Mouse (Mus musculus): ENCODE results near the gene Plin5. TPM values are rescaled to one million over a fixed set of nuclear protein-coding genes. Genes with fewer than 3 reads are reported as not detected.

The Plin5 gene
- total RNA-seq, 1 experiment = 1.4 TPM

DNA sequence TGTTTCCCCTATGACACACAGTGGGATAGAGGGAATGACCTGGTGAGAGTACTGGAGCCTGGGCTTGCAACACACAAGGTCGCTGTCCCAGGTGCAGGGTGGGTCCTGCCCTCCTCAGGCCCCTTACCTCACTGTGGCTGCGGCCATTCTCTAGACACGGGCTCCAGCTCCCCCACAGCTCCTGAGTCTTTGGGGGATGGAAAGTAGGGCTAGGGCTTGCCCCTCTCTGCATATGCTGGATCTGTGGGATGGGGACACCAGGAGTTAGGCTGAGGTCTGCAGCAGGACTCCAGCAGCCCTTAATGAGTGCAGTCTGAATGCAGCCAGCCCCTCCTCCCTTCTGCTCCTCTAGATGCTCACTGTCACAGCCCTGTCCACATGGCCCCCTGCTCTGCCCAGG is 4.7 kb downstream of the Plin5 start:
- in situ Hi-C loops (cut with MboI; ENCODE audit: low sequenced_read_pairs in 2 of 2, unreplicated experiment in 2 of 2) = no loop called here
- H3K4me3 ChIP-seq (ENCODE audit: insufficient read depth in 1 of 2, low read depth in 1 of 2, low read length in 2 of 2, poor library complexity in 1 of 2, severe bottlenecking in 1 of 2) = no peak overlapping the region
- no peak for TF ChIP-seq CHD2 (IDR thresholded peaks at IDR 0.05; ENCODE audit: low read depth, low read length)
- TF ChIP-seq HCFC1 (IDR thresholded peaks at IDR 0.05; ENCODE audit: borderline replicate concordance, insufficient read depth, low read length) = no peak
- no peak for TF ChIP-seq MAFK (IDR thresholded peaks at IDR 0.05; ENCODE audit: insufficient read depth, low read depth, low read length)
- TF ChIP-seq ZNF384 (IDR thresholded peaks at IDR 0.05; ENCODE audit: low read depth, low read length) = no peak
- no peak for TF ChIP-seq ZC3H11A (IDR thresholded peaks at IDR 0.05; ENCODE audit: borderline replicate concordance, low read depth, low read length)

DNA sequence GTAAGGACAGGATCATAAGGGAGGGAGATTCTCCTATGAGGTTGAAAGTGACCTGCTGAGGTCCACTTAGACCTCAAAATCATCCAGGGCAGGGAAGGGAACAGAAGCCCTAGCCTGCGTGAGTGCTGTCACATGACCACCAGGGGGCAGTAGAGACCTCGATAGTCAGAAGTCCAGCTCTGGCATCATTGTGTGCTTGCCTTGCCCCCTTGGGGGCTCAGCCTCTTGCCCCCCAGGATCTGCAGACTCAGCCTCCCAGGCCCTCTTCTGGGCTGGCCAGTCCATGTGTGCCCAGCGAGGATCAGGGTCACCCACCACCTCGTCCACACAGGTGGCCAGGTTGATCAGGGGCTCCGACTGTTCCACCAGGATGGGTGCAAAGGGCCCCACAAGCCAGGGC is 5.5 kb downstream of the Plin5 start:
- TF ChIP-seq ZNF384 (IDR thresholded peaks at IDR 0.05; ENCODE audit: low read depth, low read length) = no peak
- 0 out of 2 replicates have a peak, but pooled peaks have one; percentile 5 for TF ChIP-seq ZC3H11A (IDR thresholded peaks at IDR 0.05; ENCODE audit: borderline replicate concordance, low read depth, low read length)
- TF ChIP-seq CHD2 (IDR thresholded peaks at IDR 0.05; ENCODE audit: low read depth, low read length) = no peak
- no peak for TF ChIP-seq HCFC1 (IDR thresholded peaks at IDR 0.05; ENCODE audit: borderline replicate concordance, insufficient read depth, low read length)

More for the DNA sequence above, 4.7 kb downstream of the Plin5 start:
- Histone ChIP-seq H3K27ac (ENCODE audit: insufficient read depth, low read depth, low read length, poor library complexity, severe bottlenecking) (no peak overlapping the region), H3K4me1 (ENCODE audit: control insufficient read depth in 2 of 2, insufficient read depth in 2 of 2, low read length in 2 of 2, poor library complexity in 1 of 2) (peaks cover 0 to 10% of the 10 kb centered on the region in 2 experiments; a peak in 1 of 4 replicates), H3K36me3 (ENCODE audit: control insufficient read depth, insufficient read depth, low read length, poor library complexity, severe bottlenecking) (no peaks in the 10 kb centered on the region), H3K9me3 (ENCODE audit: control insufficient read depth, insufficient read depth, low read depth, low read length) (no peaks in the 10 kb centered on the region), H3K9ac (ENCODE audit: insufficient read depth, low read depth, low read length, poor library complexity, severe bottlenecking) (no peak overlapping the region)
- DNase-seq (ENCODE audit: low read depth, low spot score) = no peak

DNA sequence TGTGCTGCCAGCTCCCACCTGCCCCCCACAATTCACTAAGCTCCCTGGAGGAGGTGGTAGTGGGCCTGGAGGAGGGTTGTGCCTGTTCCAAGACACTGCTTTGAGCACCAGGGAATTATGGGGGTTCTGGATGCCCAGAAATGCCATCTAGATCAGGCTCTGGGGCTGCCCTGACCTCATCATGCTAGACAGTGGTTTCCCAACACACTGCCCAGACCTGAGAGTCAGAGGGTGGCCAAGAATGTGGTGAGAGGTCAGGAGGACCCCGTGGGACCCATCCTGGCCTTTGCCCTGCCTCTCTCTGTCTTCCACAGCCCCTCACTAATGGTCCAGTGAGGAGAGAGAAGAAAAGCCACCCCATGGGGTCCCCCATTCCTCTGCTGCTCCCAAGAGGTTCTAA is 6.4 kb downstream of the Plin5 start:
- Histone ChIP-seq H3K27ac (ENCODE audit: insufficient read depth, low read depth, low read length, poor library complexity, severe bottlenecking) (no peak overlapping the region), H3K9me3 (ENCODE audit: control insufficient read depth, insufficient read depth, low read depth, low read length) (no peaks in the 10 kb centered on the region), H3K9ac (ENCODE audit: insufficient read depth, low read depth, low read length, poor library complexity, severe bottlenecking) (no peak overlapping the region), H3K4me1 (ENCODE audit: control insufficient read depth in 2 of 2, insufficient read depth in 2 of 2, low read length in 2 of 2, poor library complexity in 1 of 2) (peaks cover 0 to 7% of the 10 kb centered on the region in 2 experiments; a peak in 1 of 4 replicates), H3K4me3 (ENCODE audit: insufficient read depth in 1 of 2, low read depth in 1 of 2, low read length in 2 of 2, poor library complexity in 1 of 2, severe bottlenecking in 1 of 2) (no peak overlapping the region), H3K36me3 (ENCODE audit: control insufficient read depth, insufficient read depth, low read length, poor library complexity, severe bottlenecking) (no peaks in the 10 kb centered on the region)
- DNase-seq (ENCODE audit: low read depth, low spot score) = no peak
- in situ Hi-C loops (cut with MboI; ENCODE audit: low sequenced_read_pairs in 2 of 2, unreplicated experiment in 2 of 2) = no loop called here
- TF ChIP-seq HCFC1 (IDR thresholded peaks at IDR 0.05; ENCODE audit: borderline replicate concordance, insufficient read depth, low read length) = no peak
- TF ChIP-seq MAFK (IDR thresholded peaks at IDR 0.05; ENCODE audit: insufficient read depth, low read depth, low read length) = no peak
- TF ChIP-seq ZNF384 (IDR thresholded peaks at IDR 0.05; ENCODE audit: low read depth, low read length) = no peak
- TF ChIP-seq CHD2 (IDR thresholded peaks at IDR 0.05; ENCODE audit: low read depth, low read length) = no peak

More for the DNA sequence above, 5.5 kb downstream of the Plin5 start:
- Histone ChIP-seq H3K4me3 (ENCODE audit: insufficient read depth in 1 of 2, low read depth in 1 of 2, low read length in 2 of 2, poor library complexity in 1 of 2, severe bottlenecking in 1 of 2) (no peak overlapping the region), H3K36me3 (ENCODE audit: control insufficient read depth, insufficient read depth, low read length, poor library complexity, severe bottlenecking) (no peaks in the 10 kb centered on the region), H3K9ac (ENCODE audit: insufficient read depth, low read depth, low read length, poor library complexity, severe bottlenecking) (no peak overlapping the region), H3K4me1 (ENCODE audit: control insufficient read depth in 2 of 2, insufficient read depth in 2 of 2, low read length in 2 of 2, poor library complexity in 1 of 2) (peaks cover 0 to 8% of the 10 kb centered on the region in 2 experiments; a peak in 1 of 4 replicates), H3K27ac (ENCODE audit: insufficient read depth, low read depth, low read length, poor library complexity, severe bottlenecking) (no peak overlapping the region), H3K9me3 (ENCODE audit: control insufficient read depth, insufficient read depth, low read depth, low read length) (no peaks in the 10 kb centered on the region)
- in situ Hi-C loops (cut with MboI; ENCODE audit: low sequenced_read_pairs in 2 of 2, unreplicated experiment in 2 of 2) = no loop called here
- DNase-seq (ENCODE audit: low read depth, low spot score) = peak; percentile 54

DNA sequence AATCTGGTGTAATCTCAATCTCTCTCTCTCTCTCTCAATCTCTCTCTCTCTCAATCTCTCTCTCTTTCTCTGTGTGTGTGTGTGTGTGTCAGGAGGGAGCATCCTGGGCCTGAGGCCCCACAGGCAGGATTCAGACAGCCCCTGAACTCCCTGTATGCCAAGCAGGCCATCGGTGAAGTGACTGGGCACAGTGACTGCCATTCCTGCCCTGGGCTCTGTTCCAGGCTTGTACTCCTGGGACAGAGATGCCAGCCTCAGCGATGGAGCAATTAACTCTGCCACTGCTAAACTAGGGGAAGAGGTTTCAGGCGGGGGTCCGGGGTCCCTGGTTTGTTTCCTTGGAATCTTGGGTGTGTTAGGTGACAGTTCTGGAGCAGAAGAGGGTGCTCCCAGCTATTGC is 6.8 kb downstream of the Plin5 start:
- DNase-seq (ENCODE audit: low read depth, low spot score) = no peak
- peaks cover 0 to 7% of the 10 kb centered on the region in 2 experiments; a peak in 1 of 4 replicates for H3K4me1 ChIP-seq (ENCODE audit: control insufficient read depth in 2 of 2, insufficient read depth in 2 of 2, low read length in 2 of 2, poor library complexity in 1 of 2)
- no peak for TF ChIP-seq CHD2 (IDR thresholded peaks at IDR 0.05; ENCODE audit: low read depth, low read length)
- no peak for TF ChIP-seq ZC3H11A (IDR thresholded peaks at IDR 0.05; ENCODE audit: borderline replicate concordance, low read depth, low read length)
- no peak for TF ChIP-seq HCFC1 (IDR thresholded peaks at IDR 0.05; ENCODE audit: borderline replicate concordance, insufficient read depth, low read length)
- TF ChIP-seq MAFK (IDR thresholded peaks at IDR 0.05; ENCODE audit: insufficient read depth, low read depth, low read length) = no peak
- no peak for TF ChIP-seq ZNF384 (IDR thresholded peaks at IDR 0.05; ENCODE audit: low read depth, low read length)
- in situ Hi-C loops (cut with MboI; ENCODE audit: low sequenced_read_pairs in 2 of 2, unreplicated experiment in 2 of 2) = no loop called here
- H3K36me3 ChIP-seq (ENCODE audit: control insufficient read depth, insufficient read depth, low read length, poor library complexity, severe bottlenecking) = no peaks in the 10 kb centered on the region
- no peak overlapping the region for H3K9ac ChIP-seq (ENCODE audit: insufficient read depth, low read depth, low read length, poor library complexity, severe bottlenecking)
- H3K4me3 ChIP-seq (ENCODE audit: insufficient read depth in 1 of 2, low read depth in 1 of 2, low read length in 2 of 2, poor library complexity in 1 of 2, severe bottlenecking in 1 of 2) = no peak overlapping the region
- no peak overlapping the region for H3K27ac ChIP-seq (ENCODE audit: insufficient read depth, low read depth, low read length, poor library complexity, severe bottlenecking)
- no peaks in the 10 kb centered on the region for H3K9me3 ChIP-seq (ENCODE audit: control insufficient read depth, insufficient read depth, low read depth, low read length)

Measured in ES-E14 (cell line).